Mouse (Mus musculus) hindbrain, embryonic 11.5 days (tissue): ENCODE measurements around the gene Paqr9. TPM values are rescaled to one million over a fixed set of nuclear protein-coding genes. Genes with fewer than 3 reads are reported as not detected.

Experiments used
- ATAC-seq: fragments of 200-750 bp; cut with Nextera tagmentation; 2 replicates; pipeline ENCODE4 v1.8.0; 2017; ENCODE audit warnings: mild to moderate bottlenecking, moderate TSS enrichment, moderate library complexity; ENCODE audit not compliant: low FRiP score
- DNase-seq: peaks from one replicate; pipeline ENCODE4 v3.0.0-alpha.2; 2015; ENCODE audit warnings: low spot score
- H3K27ac ChIP-seq: fragments of 300-500 bp; sonication (generic); 2 replicates; pipeline ENCODE4 v1.5.1; 2014; ENCODE audit warnings: mild to moderate bottlenecking, low read depth, low read length
- H3K27me3 ChIP-seq: fragments of 300-500 bp; sonication (generic); 2 replicates; pipeline ENCODE4 v1.6.1; 2014; ENCODE audit warnings: mild to moderate bottlenecking, low read length, moderate library complexity, mixed read lengths; ENCODE audit not compliant: control insufficient read depth, insufficient read depth
- H3K36me3 ChIP-seq: fragments of 300-500 bp; sonication (generic); 2 replicates; pipeline ENCODE4 v1.6.1; 2014; ENCODE audit warnings: mild to moderate bottlenecking, low read length, moderate library complexity, mixed read lengths; ENCODE audit not compliant: control insufficient read depth, insufficient read depth
- H3K4me1 ChIP-seq: fragments of 300-500 bp; sonication (generic); replicated peaks from 2 replicates; pipeline ENCODE4 v1.6.1; 2014; ENCODE audit warnings: low read length, mixed read lengths; ENCODE audit not compliant: control insufficient read depth, insufficient read depth
- H3K4me2 ChIP-seq: fragments of 300-500 bp; sonication (generic); replicated peaks from 2 replicates; pipeline ENCODE4 v1.6.1; 2014; ENCODE audit warnings: mild to moderate bottlenecking, low read depth, low read length
- H3K4me3 ChIP-seq: fragments of 300-500 bp; sonication (generic); 2 replicates; pipeline ENCODE4 v1.5.1; 2014; ENCODE audit warnings: low read depth, low read length
- H3K9ac ChIP-seq: fragments of 300-500 bp; sonication (generic); 2 replicates; pipeline ENCODE4 v1.6.1; 2014; ENCODE audit warnings: low read depth, low read length
- H3K9me3 ChIP-seq: fragments of 300-500 bp; sonication (generic); 2 replicates; pipeline ENCODE4 v1.6.1; 2016; ENCODE audit warnings: low read length; ENCODE audit not compliant: control insufficient read depth
- WGBS: fragments of 180-500 bp; shearing (Covaris S2); extraction: QIAGEN DNeasy Blood & Tissue Kit; methylation state at CpG from one replicate; pipeline ENCODE4 v1.1.7; 2014; 5-methylcytosine and 5-hydroxymethylcytosine counted together
- polyA plus RNA-seq: library from polyadenylated mRNA; unstranded; fragments of >200 nt; fragmentation: Nextera tagmentation; extraction: Ambion mirVana; gene quantifications from 2 replicates; pipeline ENCODE4 v1.2.1, GENCODE M21; 2014

Paqr9 gene
- polyA plus RNA-seq, 1 experiment from 2014 or later: 0.37 TPM

DNA sequence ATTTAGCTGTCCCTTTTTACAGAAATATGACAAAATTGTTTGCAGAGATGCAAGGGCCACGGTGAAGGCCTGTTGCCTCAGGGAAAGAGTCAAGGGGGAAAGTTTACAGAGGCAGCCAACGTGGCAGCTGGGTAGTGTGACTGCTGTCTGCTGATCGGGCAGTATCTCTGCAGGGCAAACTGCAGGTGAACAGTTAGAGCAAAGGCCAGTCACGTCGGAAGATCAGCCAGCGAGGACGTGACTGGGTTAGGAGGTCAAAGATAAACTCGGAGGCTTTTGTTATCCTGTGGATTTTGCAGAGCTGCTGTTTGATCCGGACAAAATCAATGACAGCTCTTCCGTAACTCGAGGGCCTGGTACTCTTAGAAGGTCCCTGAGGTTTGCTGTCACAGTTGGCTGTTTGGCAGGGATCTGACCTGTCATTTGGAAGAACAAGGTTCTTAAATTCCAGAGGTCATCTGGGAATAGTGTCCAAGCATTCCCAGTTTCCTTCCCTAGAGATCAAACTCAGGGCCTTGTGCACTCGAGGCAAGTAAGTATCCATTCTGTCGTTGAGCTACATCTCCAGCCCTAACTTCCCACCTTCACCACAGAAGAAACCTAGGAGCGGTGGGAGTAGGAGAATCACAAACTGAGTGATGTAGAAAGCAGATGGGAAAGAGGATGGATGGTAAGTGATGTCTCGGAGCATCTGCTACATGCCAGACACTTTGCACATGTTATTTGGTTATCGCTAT, 21.7 kb downstream of the Paqr9 start:
- Histone ChIP-seq H3K36me3 (no peaks in the 10 kb centered on the region), H3K4me2 (no peak overlapping the region), H3K4me3 (no peak overlapping the region), H3K27ac (no peak overlapping the region), H3K27me3 (no peaks in the 10 kb centered on the region), H3K9ac (no peak overlapping the region), H3K9me3 (no peaks in the 10 kb centered on the region), H3K4me1 (no peaks in the 10 kb centered on the region)
- DNase-seq (no peak), ATAC-seq (no peak)
- 51% methylated on average over 16 of the region's 16 CpGs for WGBS

DNA sequence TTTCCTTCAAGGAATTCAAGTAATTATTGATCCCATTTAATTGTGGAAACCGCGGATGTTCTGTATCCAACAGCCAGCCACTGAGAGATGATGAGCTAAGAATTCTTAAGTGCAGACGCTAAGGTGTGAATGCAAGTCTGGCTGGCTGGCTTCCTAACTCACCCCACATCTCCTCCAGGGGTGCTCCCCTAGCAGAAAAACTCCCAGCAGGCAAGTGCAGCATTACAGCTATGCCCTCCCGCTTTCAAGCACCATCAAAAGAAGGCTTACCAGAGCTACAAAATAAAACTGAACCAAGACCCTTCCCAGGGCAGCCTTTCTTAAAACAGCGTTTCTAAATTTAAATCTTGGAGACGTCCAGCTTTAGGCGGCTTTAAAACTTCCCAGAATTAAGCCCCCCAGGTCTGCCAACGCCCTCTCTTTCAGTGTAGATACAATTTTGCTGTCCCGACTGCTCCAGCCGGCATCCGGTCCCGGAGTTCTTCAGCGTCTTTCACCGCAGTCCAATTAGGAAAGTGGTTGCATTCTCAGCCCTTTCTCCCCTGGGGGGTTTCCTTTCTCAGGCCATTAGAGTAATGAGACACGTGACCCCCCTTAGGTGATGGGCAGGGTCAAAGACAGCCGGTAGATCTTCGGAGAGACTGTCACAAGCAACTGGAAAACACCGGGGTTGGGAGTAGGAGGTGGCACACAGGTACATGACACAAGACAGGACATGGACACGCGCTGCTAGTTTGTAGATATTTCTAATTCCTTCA, 22.5 kb downstream of the Paqr9 start:
- H3K9ac ChIP-seq: no peak overlapping the region
- H3K36me3 ChIP-seq: no peaks in the 10 kb centered on the region
- H3K27me3 ChIP-seq: no peaks in the 10 kb centered on the region
- no peaks in the 10 kb centered on the region for H3K9me3 ChIP-seq
- peak overlapping the region; percentile 30 for H3K4me2 ChIP-seq
- ATAC-seq (peak; percentile 38; the same call in 1 of the 2 replicates), DNase-seq (peak; percentile 52)
- no peaks in the 10 kb centered on the region for H3K4me1 ChIP-seq
- no peak overlapping the region for H3K27ac ChIP-seq
- peak overlapping the region; percentile 22 for H3K4me3 ChIP-seq
- WGBS: 12% methylated on average over 20 of the region's 20 CpGs

DNA sequence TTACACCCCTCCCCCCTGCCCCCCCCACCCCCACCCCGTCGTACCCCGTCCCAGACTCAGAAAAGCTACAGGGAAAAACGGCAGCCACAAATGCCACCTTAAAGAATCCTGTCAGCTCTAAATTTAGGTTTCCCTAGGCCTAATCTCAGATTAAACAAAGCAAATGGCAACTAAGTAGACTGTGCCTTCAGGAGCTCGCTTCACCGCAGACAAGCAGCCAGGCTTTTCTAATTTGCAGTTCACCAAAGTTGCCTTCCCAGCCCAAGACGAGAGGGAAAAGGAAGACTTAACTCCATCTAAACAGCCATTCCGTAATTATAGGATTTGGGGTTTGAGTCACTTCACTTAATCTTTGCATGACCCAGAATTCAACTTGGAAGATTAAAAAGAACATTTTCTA, 23.1 kb downstream of the Paqr9 start:
- Histone ChIP-seq H3K4me3 (no peak overlapping the region), H3K9me3 (no peaks in the 10 kb centered on the region), H3K9ac (no peak overlapping the region), H3K27me3 (no peaks in the 10 kb centered on the region), H3K36me3 (no peaks in the 10 kb centered on the region), H3K4me1 (no peaks in the 10 kb centered on the region), H3K27ac (no peak overlapping the region), H3K4me2 (peak overlapping the region; percentile 30)
- no peak for ATAC-seq
- WGBS: 27% methylated on average over 8 of the region's 8 CpGs
- DNase-seq: no peak

DNA sequence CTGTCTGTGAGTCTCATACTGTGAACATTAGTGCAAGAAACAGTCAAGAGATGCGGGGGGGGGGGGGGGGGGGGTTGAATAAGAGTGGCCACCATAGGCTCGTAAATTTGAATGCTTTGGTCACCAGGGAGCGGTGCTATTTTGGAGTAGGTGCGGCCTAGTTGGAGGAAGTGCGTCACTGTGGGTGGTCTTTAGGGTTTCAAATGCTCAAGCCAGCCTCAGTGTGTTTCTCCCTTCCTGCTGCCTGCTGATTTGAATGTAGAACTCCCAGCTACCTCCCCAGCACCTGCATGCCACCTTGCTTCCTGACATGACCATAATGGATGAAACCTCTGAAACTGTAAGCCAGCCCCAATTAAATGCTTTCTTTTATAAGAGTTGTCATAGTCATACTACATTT, 26.6 kb downstream of the Paqr9 start:
- no peak overlapping the region for H3K4me2 ChIP-seq
- no peak for ATAC-seq
- H3K9ac ChIP-seq: no peak overlapping the region
- H3K27ac ChIP-seq: no peak overlapping the region
- H3K4me1 ChIP-seq: no peaks in the 10 kb centered on the region
- H3K4me3 ChIP-seq: no peak overlapping the region
- no peak for DNase-seq
- H3K9me3 ChIP-seq: no peaks in the 10 kb centered on the region
- no peaks in the 10 kb centered on the region for H3K36me3 ChIP-seq
- H3K27me3 ChIP-seq: no peaks in the 10 kb centered on the region
- WGBS: 81% methylated on average over 5 of the region's 5 CpGs

DNA sequence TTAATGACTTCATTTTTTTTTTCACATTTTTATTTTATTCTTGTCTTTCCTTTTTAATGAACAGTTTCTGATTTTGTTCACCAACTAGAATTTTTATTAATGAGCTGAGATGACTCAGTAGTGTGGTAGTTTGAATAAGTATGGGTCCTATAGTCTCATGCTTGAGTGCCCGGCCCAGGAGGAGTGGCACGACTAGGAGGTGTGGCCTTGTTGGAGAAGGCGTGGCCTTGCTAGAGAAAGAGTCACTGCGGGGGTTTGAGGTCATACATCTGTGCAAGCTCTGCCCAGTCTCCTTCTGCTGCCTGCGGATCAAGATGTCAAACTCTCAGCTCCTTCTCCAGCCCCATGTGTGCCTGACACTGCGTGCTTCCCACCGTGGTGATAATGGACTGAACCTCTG, 28.6 kb downstream of the Paqr9 start:
- no peak overlapping the region for H3K27ac ChIP-seq
- ATAC-seq (0 out of 2 replicates have a peak, but pooled peaks have one; percentile 22), DNase-seq (no peak)
- WGBS: 87% methylated on average over 7 of the region's 7 CpGs
- no peak overlapping the region for H3K4me2 ChIP-seq
- no peak overlapping the region for H3K4me3 ChIP-seq
- no peaks in the 10 kb centered on the region for H3K27me3 ChIP-seq
- no peaks in the 10 kb centered on the region for H3K4me1 ChIP-seq
- no peak overlapping the region for H3K9ac ChIP-seq
- no peaks in the 10 kb centered on the region for H3K36me3 ChIP-seq
- H3K9me3 ChIP-seq: no peaks in the 10 kb centered on the region

DNA sequence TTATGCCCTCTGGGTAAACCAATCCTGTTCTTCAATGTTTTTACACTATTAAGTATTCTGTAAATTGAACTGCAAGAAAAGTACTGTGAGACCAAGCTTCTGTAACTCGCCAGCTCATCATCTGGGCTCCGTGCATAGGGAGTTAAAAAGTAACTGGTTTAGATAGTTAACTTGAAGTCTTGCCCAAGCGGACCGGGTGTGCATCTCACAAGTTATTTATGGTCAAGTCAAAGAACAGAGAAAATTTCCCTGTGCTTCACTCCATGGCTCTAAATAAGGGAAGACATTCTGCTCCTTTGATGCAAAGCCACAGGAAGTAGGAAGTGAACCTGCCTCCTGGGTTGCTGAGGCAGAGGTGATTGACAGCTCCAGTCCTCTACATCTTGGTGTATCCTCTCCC, 34.8 kb downstream of the Paqr9 start:
- Histone ChIP-seq H3K4me1 (no peaks in the 10 kb centered on the region), H3K9me3 (no peaks in the 10 kb centered on the region), H3K27ac (no peak overlapping the region), H3K4me2 (no peak overlapping the region), H3K4me3 (no peak overlapping the region), H3K27me3 (no peaks in the 10 kb centered on the region), H3K9ac (no peak overlapping the region), H3K36me3 (no peaks in the 10 kb centered on the region)
- no peak for DNase-seq
- no peak for ATAC-seq
- 83% methylated on average over 4 of the region's 4 CpGs for WGBS

DNA sequence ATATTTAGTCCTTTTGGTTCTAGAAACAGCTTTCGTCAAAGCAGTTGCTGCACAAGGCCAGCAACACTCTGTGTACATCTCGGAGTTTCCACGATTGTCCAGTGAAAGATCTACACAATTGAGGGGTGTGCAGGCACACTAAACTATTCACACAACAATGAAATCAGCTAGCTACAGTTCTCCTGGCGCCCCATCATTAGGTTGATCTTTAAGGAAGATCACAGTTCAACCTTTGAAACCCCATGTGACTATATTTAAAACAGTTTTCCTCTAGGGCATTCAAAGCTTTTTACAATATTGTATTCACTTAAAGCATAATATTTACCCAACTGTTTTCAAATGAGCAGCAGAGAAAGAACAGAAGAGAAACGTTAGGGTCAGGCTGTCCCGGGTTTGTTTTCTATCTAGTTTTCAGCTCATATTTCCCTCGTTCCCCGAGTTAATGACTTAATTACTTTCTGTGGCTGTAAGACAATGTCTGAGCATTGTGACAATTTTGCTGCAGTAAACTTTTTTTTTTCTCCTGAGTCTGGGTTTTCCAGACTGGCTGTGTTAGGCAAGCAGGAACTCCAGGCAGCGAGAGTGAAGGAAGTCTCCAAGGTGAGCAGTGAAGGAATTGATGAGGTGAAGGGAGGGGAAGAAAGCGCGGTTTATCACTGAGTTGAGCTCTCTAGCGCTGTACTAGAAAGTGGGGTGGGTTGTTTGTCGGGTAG, 38.2 kb downstream of the Paqr9 start:
- DNase-seq (no peak), ATAC-seq (no peak)
- Histone ChIP-seq H3K9ac (no peak overlapping the region), H3K36me3 (no peaks in the 10 kb centered on the region), H3K27me3 (no peaks in the 10 kb centered on the region), H3K27ac (no peak overlapping the region), H3K9me3 (no peaks in the 10 kb centered on the region), H3K4me2 (no peak overlapping the region), H3K4me1 (no peaks in the 10 kb centered on the region), H3K4me3 (no peak overlapping the region)
- WGBS: 57% methylated on average over 13 of the region's 13 CpGs

DNA sequence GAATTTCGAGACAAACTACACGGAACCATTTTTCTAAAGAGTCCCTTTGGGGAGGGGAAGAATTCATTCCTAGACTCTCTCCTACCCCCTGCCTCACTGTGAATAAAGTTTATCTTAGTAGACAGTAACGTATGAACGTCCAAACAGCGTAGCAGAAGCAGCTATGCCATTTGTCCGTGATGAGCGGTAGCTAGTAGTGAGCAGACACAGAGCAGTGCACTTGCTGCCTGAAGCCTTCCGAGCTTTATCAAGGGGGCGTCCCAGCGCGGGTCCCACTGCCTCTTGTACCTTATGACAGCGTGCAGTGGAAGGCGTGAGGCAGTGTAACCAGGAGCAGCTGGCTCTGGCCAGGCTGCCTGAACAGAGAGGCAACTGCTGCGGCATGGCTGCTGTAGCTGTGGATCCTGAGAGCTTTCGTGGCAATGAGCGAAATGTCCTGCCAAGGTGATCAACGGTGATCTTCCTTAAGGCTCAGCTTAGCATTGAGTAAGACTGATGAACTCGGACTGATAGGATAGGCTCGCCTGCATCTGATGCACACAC, 38.8 kb downstream of the Paqr9 start:
- ATAC-seq: no peak
- H3K4me2 ChIP-seq: no peak overlapping the region
- DNase-seq: no peak
- H3K27me3 ChIP-seq: no peaks in the 10 kb centered on the region
- no peaks in the 10 kb centered on the region for H3K4me1 ChIP-seq
- no peaks in the 10 kb centered on the region for H3K9me3 ChIP-seq
- H3K27ac ChIP-seq: no peak overlapping the region
- no peak overlapping the region for H3K9ac ChIP-seq
- no peaks in the 10 kb centered on the region for H3K36me3 ChIP-seq
- no peak overlapping the region for H3K4me3 ChIP-seq
- WGBS: 56% methylated on average over 19 of the region's 19 CpGs
